Comparison of ENCODE assay signal across 11 mouse cellular contexts in genomic region chr11:79200502-79200901, GRCm38 (mm10). TPM values are rescaled to one million over a fixed set of nuclear protein-coding genes. Genes with fewer than 3 reads are reported as not detected.
A peak's percentile ranks its signal among the peaks of the same experiment; 100 is the strongest.
DNase-seq lines count a peak whose midpoint lies in the region; ATAC-seq and TF ChIP-seq lines count a peak whose summit lies in the region.
"Had no signal": no experiment of that assay in that cellular context is flagged by ENCODE, and none has a peak within 500 bp of the region (broad histone marks: within the 10 kb centered on the region; RNA-seq: fewer than 3 reads in every experiment).

No protein-coding gene starts in this region.

- ATAC-seq in hindbrain, postnatal 0 days, result no peak
- ATAC-seq in hindbrain, embryonic 12.5 days (ENCODE audit: low FRiP score), result no peak
- no peak for ATAC-seq in forebrain, embryonic 14.5 days

- H3K27ac ChIP-seq in hindbrain, postnatal 0 days, result no peak overlapping the region
- H3K27ac ChIP-seq in hindbrain, embryonic 12.5 days, result no peak overlapping the region
- H3K27ac ChIP-seq in forebrain, embryonic 14.5 days (ENCODE audit: low read depth, low read length), result no peak overlapping the region

- H3K27me3 ChIP-seq in hindbrain, postnatal 0 days (ENCODE audit: insufficient read depth, low read length), result no peaks in the 10 kb centered on the region
- no peaks in the 10 kb centered on the region for H3K27me3 ChIP-seq in hindbrain, embryonic 12.5 days
- H3K27me3 ChIP-seq in forebrain, embryonic 14.5 days (replicated peaks; ENCODE audit: control insufficient read depth, insufficient read depth, low read length), result no peaks in the 10 kb centered on the region

- no peaks in the 10 kb centered on the region for H3K9me3 ChIP-seq in hindbrain, postnatal 0 days (ENCODE audit: low read length)
- H3K9me3 ChIP-seq in hindbrain, embryonic 12.5 days (replicated peaks), result no peaks in the 10 kb centered on the region
- H3K9me3 ChIP-seq in forebrain, embryonic 14.5 days (replicated peaks; ENCODE audit: control insufficient read depth, low read length), result no peaks in the 10 kb centered on the region

- H3K4me2 ChIP-seq in hindbrain, postnatal 0 days (ENCODE audit: low read depth, low read length), result no peak overlapping the region
- H3K4me2 ChIP-seq in hindbrain, embryonic 12.5 days (replicated peaks), result no peak overlapping the region
- H3K4me2 ChIP-seq in forebrain, embryonic 14.5 days (ENCODE audit: low read length), result no peak overlapping the region

- peak; percentile 32 for DNase-seq in hindbrain, postnatal 0 days (ENCODE audit: low spot score)
- DNase-seq in NIH3T3 (ENCODE audit: low read depth), result peak; percentile 48
- DNase-seq in embryo, embryonic 10.5 days (ENCODE audit: low spot score), result peak; percentile 25
- DNase-seq in heart, postnatal 4 days, result peak; percentile 32
- no peak for DNase-seq in forebrain, embryonic 14.5 days (ENCODE audit: low spot score)
- no peak for DNase-seq in thymus, postnatal 0 days (ENCODE audit: low spot score)
- DNase-seq in right cerebral cortex, adult 2 months (ENCODE audit: low spot score in 2 of 2), result no peak
- DNase-seq: adrenal gland, postnatal 25 days; right cerebral cortex, postnatal 4 days had no signal

- no peaks in the 10 kb centered on the region for H3K36me3 ChIP-seq in hindbrain, postnatal 0 days (ENCODE audit: insufficient read depth, low read length)
- H3K36me3 ChIP-seq in hindbrain, embryonic 12.5 days, result no peaks in the 10 kb centered on the region
- no peaks in the 10 kb centered on the region for H3K36me3 ChIP-seq in forebrain, embryonic 14.5 days (ENCODE audit: control insufficient read depth, insufficient read depth, low read length)

- no peak overlapping the region for H3K9ac ChIP-seq in hindbrain, postnatal 0 days (replicated peaks; ENCODE audit: low read length)
- no peak overlapping the region for H3K9ac ChIP-seq in hindbrain, embryonic 12.5 days
- H3K9ac ChIP-seq in forebrain, embryonic 14.5 days (ENCODE audit: low read length), result no peak overlapping the region

- no peaks in the 10 kb centered on the region; the same call in 1 of the 2 replicates for H3K4me1 ChIP-seq in hindbrain, postnatal 0 days (ENCODE audit: insufficient read depth, low read length)
- H3K4me1 ChIP-seq in hindbrain, embryonic 12.5 days, result peaks cover 16% of the 10 kb centered on the region
- H3K4me1 ChIP-seq in forebrain, embryonic 14.5 days (ENCODE audit: control insufficient read depth, insufficient read depth, low read length), result no peaks in the 10 kb centered on the region

- TF ChIP-seq CTCF in hindbrain, postnatal 0 days (IDR thresholded peaks at IDR 0.05; ENCODE audit: low read depth), result no peak

- WGBS in hindbrain, postnatal 0 days, result 41% methylated on average over 7 of the region's 7 CpGs
- WGBS in hindbrain, embryonic 12.5 days, result 42% methylated on average over 7 of the region's 7 CpGs
- WGBS in forebrain, embryonic 14.5 days, result 58% methylated on average over 7 of the region's 7 CpGs

- H3K4me3 ChIP-seq in hindbrain, postnatal 0 days (ENCODE audit: low read length), result no peak overlapping the region
- H3K4me3 ChIP-seq in hindbrain, embryonic 12.5 days, result no peak overlapping the region
- no peak overlapping the region for H3K4me3 ChIP-seq in forebrain, embryonic 14.5 days (ENCODE audit: low read depth, low read length)
- H3K4me3 ChIP-seq: myocyte had no signal

RNA-seq across cellular contexts. Expression of gene Wsb1, which starts 54.0 kb away (rescaled TPM):
- 202 and 216 TPM in 2 replicates for total RNA-seq in hindbrain, postnatal 0 days (2014; rRNA removed)
- polyA plus RNA-seq in hindbrain, postnatal 0 days (2015; fragmentation: Nextera tagmentation; extraction: Ambion mirVana), result 202 and 245 TPM in 2 replicates
- polyA plus RNA-seq in hindbrain, embryonic 12.5 days (2016; fragmentation: Nextera tagmentation; extraction: Ambion mirVana), result 552 and 643 TPM in 2 replicates
- 10 to 100 TPM; 67.1 to 82.1 TPM for total RNA-seq in heart, postnatal 4 days (2021)
- 498 and 501 TPM in 2 replicates for polyA plus RNA-seq in forebrain, embryonic 14.5 days (2014; fragmentation: Nextera tagmentation; extraction: Ambion mirVana)
- polyA plus RNA-seq in thymus, postnatal 0 days (2015; fragmentation: Nextera tagmentation; extraction: Ambion mirVana), result 116 and 122 TPM in 2 replicates

RNA-seq across cellular contexts. Expression of gene Ksr1, which starts 54.3 kb away (rescaled TPM):
- total RNA-seq in hindbrain, postnatal 0 days (2014; rRNA removed), result 48.0 and 51.3 TPM in 2 replicates
- polyA plus RNA-seq in hindbrain, postnatal 0 days (2015; fragmentation: Nextera tagmentation; extraction: Ambion mirVana), result 1.9 and 2.5 TPM in 2 replicates
- polyA plus RNA-seq in hindbrain, embryonic 12.5 days (2016; fragmentation: Nextera tagmentation; extraction: Ambion mirVana), result 3.4 and 3.5 TPM in 2 replicates
- total RNA-seq in heart, postnatal 4 days (2021), result 10 to 100 TPM; 14.6 to 15.8 TPM
- 4.7 and 7.2 TPM in 2 replicates for polyA plus RNA-seq in forebrain, embryonic 14.5 days (2014; fragmentation: Nextera tagmentation; extraction: Ambion mirVana)
- 2.7 and 2.8 TPM in 2 replicates for polyA plus RNA-seq in thymus, postnatal 0 days (2015; fragmentation: Nextera tagmentation; extraction: Ambion mirVana)

Comparison
In these comparisons a context has a peak if more than half of its experiments do, and no peak if none do; other contexts are left out.
1. DNase-seq: peak in hindbrain, postnatal 0 days (single experiment), NIH3T3 (single experiment), embryo, embryonic 10.5 days (single experiment) and heart, postnatal 4 days (single experiment); none in forebrain, embryonic 14.5 days (single experiment), thymus, postnatal 0 days (single experiment) and right cerebral cortex, adult 2 months (0 of 2).